Comparison of ENCODE assay signal across 8 mouse cellular contexts in genomic region chr2:26352291-26352910, GRCm38 (mm10). TPM values are rescaled to one million over a fixed set of nuclear protein-coding genes. Genes with fewer than 3 reads are reported as not detected.
DNase-seq lines count a peak whose midpoint lies in the region; ATAC-seq and TF ChIP-seq lines count a peak whose summit lies in the region.

No protein-coding gene starts in this region.

- H3K27me3 ChIP-seq in heart, embryonic 10.5 days (ENCODE audit: insufficient read depth, poor library complexity, severe bottlenecking) = peaks cover 3% of the 10 kb centered on the region
- no peaks in the 10 kb centered on the region for H3K27me3 ChIP-seq in forebrain, embryonic 12.5 days
- no peaks in the 10 kb centered on the region for H3K27me3 ChIP-seq in limb, embryonic 13.5 days

- TF ChIP-seq POLR2A in olfactory bulb, adult 2 months (IDR thresholded peaks at IDR 0.05; ENCODE audit: insufficient read depth, low read depth, low read length) = no peak

- 4% methylated on average over 36 of the region's 36 CpGs for WGBS in heart, embryonic 10.5 days
- 3% methylated on average over 36 of the region's 36 CpGs for WGBS in forebrain, embryonic 12.5 days
- WGBS in limb, embryonic 13.5 days = 1% methylated on average over 36 of the region's 36 CpGs
- WGBS in olfactory bulb, adult 2 months = 1% methylated on average over 36 of the region's 36 CpGs

- DNase-seq in heart, embryonic 10.5 days (ENCODE audit: low spot score) = no peak
- DNase-seq in heart, adult 8-10 months (ENCODE audit: low spot score) = no peak
- peak; percentile 49 for DNase-seq in urinary bladder, adult 2 months (ENCODE audit: low spot score)
- DNase-seq in urinary bladder, postnatal 10 days (ENCODE audit: low spot score) = no peak
- DNase-seq in kidney, postnatal 10 days = no peak

- peak overlapping the region; percentile 97 for H3K4me2 ChIP-seq in forebrain, embryonic 12.5 days
- peak overlapping the region; percentile 97 for H3K4me2 ChIP-seq in limb, embryonic 13.5 days (replicated peaks)

- peaks cover 31% of the 10 kb centered on the region for H3K4me1 ChIP-seq in heart, embryonic 10.5 days
- peaks cover 24% of the 10 kb centered on the region for H3K4me1 ChIP-seq in forebrain, embryonic 12.5 days
- peaks cover 21% of the 10 kb centered on the region for H3K4me1 ChIP-seq in limb, embryonic 13.5 days
- H3K4me1 ChIP-seq in olfactory bulb, adult 2 months (ENCODE audit: control insufficient read depth, insufficient read depth, low read length) = peaks cover 70% of the 10 kb centered on the region

- ATAC-seq in forebrain, embryonic 12.5 days (ENCODE audit: low FRiP score) = peak; percentile 66
- peak; percentile 17; the same call in 1 of the 2 replicates for ATAC-seq in limb, embryonic 13.5 days (ENCODE audit: low FRiP score, low read depth)

- H3K9ac ChIP-seq in forebrain, embryonic 12.5 days = peak overlapping the region; percentile 88
- peak overlapping the region; percentile 87 for H3K9ac ChIP-seq in limb, embryonic 13.5 days

- peak overlapping the region; percentile 86 for H3K4me3 ChIP-seq in heart, embryonic 10.5 days
- H3K4me3 ChIP-seq in forebrain, embryonic 12.5 days (replicated peaks) = peak overlapping the region; percentile 87
- H3K4me3 ChIP-seq in limb, embryonic 13.5 days = peak overlapping the region; percentile 86
- H3K4me3 ChIP-seq in olfactory bulb, adult 2 months (ENCODE audit: insufficient read depth, low read depth, low read length) = peak overlapping the region; percentile 91

- H3K36me3 ChIP-seq in heart, embryonic 10.5 days = peaks cover 31% of the 10 kb centered on the region
- H3K36me3 ChIP-seq in forebrain, embryonic 12.5 days (replicated peaks) = peaks cover 29% of the 10 kb centered on the region
- H3K36me3 ChIP-seq in limb, embryonic 13.5 days = peaks cover 29% of the 10 kb centered on the region

- H3K27ac ChIP-seq in heart, embryonic 10.5 days = peak overlapping the region; percentile 97
- peak overlapping the region; percentile 71 for H3K27ac ChIP-seq in forebrain, embryonic 12.5 days
- H3K27ac ChIP-seq in limb, embryonic 13.5 days = peak overlapping the region; percentile 78
- H3K27ac ChIP-seq in olfactory bulb, adult 2 months (ENCODE audit: insufficient read depth, low read depth, low read length) = peak overlapping the region; percentile 89

- H3K9me3 ChIP-seq in heart, embryonic 10.5 days = no peaks in the 10 kb centered on the region
- no peaks in the 10 kb centered on the region for H3K9me3 ChIP-seq in forebrain, embryonic 12.5 days
- H3K9me3 ChIP-seq in limb, embryonic 13.5 days = no peaks in the 10 kb centered on the region

- TF ChIP-seq CTCF in olfactory bulb, adult 2 months (IDR thresholded peaks at IDR 0.05; ENCODE audit: insufficient read depth, low read depth, low read length) = no peak; the same call in 1 of the 2 replicates

RNA-seq across cellular contexts. Expression of gene Dnlz, which starts 0.5 kb away (rescaled TPM):
- polyA plus RNA-seq in heart, embryonic 10.5 days (2016; fragmentation: Nextera tagmentation; extraction: Ambion mirVana) = 32.7 and 34.7 TPM in 2 replicates
- total RNA-seq in heart, adult 8-10 months (2022) = 10 to 100 TPM; 22.4 to 26.2 (median 25.4) TPM
- 18.0 and 18.9 TPM in 2 replicates for polyA plus RNA-seq in urinary bladder, adult 2 months (2012; rRNA removed)
- polyA plus RNA-seq in forebrain, embryonic 12.5 days (2016; fragmentation: Nextera tagmentation; extraction: Ambion mirVana) = 34.5 and 36.3 TPM in 2 replicates
- polyA plus RNA-seq in limb, embryonic 13.5 days (2015; fragmentation: Nextera tagmentation; extraction: Ambion mirVana) = 28.8 and 29.0 TPM in 2 replicates
- not detected in 2 replicates for polyA plus RNA-seq in olfactory bulb, adult 2 months (2012; ENCODE audit: insufficient read depth, insufficient read length, low replicate concordance, missing spikeins)

RNA-seq across cellular contexts. Expression of gene Card9, which starts 8.3 kb away (rescaled TPM):
- polyA plus RNA-seq in heart, embryonic 10.5 days (2016; fragmentation: Nextera tagmentation; extraction: Ambion mirVana) = 0.31 and 0.62 TPM in 2 replicates
- total RNA-seq in heart, adult 8-10 months (2022) = 1 to 10 TPM in 3 of 4 experiments, under 1 TPM in 1; 0.54 to 2.2 (median 1.7) TPM
- 4.9 TPM in 2 replicates for polyA plus RNA-seq in urinary bladder, adult 2 months (2012; rRNA removed)
- 1.3 TPM in 2 replicates for polyA plus RNA-seq in forebrain, embryonic 12.5 days (2016; fragmentation: Nextera tagmentation; extraction: Ambion mirVana)
- polyA plus RNA-seq in limb, embryonic 13.5 days (2015; fragmentation: Nextera tagmentation; extraction: Ambion mirVana) = 0.67 and 1.5 TPM in 2 replicates
- polyA plus RNA-seq in olfactory bulb, adult 2 months (2012; ENCODE audit: insufficient read depth, insufficient read length, low replicate concordance, missing spikeins) = not detected in 2 replicates

RNA-seq across cellular contexts. Expression of gene Snapc4, which starts 28.1 kb away (rescaled TPM):
- polyA plus RNA-seq in heart, embryonic 10.5 days (2016; fragmentation: Nextera tagmentation; extraction: Ambion mirVana) = 27.1 and 31.7 TPM in 2 replicates
- 10 to 100 TPM in 2 of 4 experiments, 1 to 10 TPM in 2; 6.4 to 13.1 (median 8.6) TPM for total RNA-seq in heart, adult 8-10 months (2022)
- 30.7 and 32.0 TPM in 2 replicates for polyA plus RNA-seq in urinary bladder, adult 2 months (2012; rRNA removed)
- 34.3 and 38.9 TPM in 2 replicates for polyA plus RNA-seq in forebrain, embryonic 12.5 days (2016; fragmentation: Nextera tagmentation; extraction: Ambion mirVana)
- polyA plus RNA-seq in limb, embryonic 13.5 days (2015; fragmentation: Nextera tagmentation; extraction: Ambion mirVana) = 29.3 and 36.1 TPM in 2 replicates
- polyA plus RNA-seq in olfactory bulb, adult 2 months (2012; ENCODE audit: insufficient read depth, insufficient read length, low replicate concordance, missing spikeins) = not detected in 2 replicates

RNA-seq across cellular contexts. Expression of gene Entr1, which starts 36.7 kb away (rescaled TPM):
- polyA plus RNA-seq in heart, embryonic 10.5 days (2016; fragmentation: Nextera tagmentation; extraction: Ambion mirVana) = 94.7 and 113 TPM in 2 replicates
- total RNA-seq in heart, adult 8-10 months (2022) = 10 to 100 TPM; 38.1 to 49.7 (median 44.6) TPM
- 115 and 140 TPM in 2 replicates for polyA plus RNA-seq in urinary bladder, adult 2 months (2012; rRNA removed)
- polyA plus RNA-seq in forebrain, embryonic 12.5 days (2016; fragmentation: Nextera tagmentation; extraction: Ambion mirVana) = 167 and 173 TPM in 2 replicates
- 141 and 146 TPM in 2 replicates for polyA plus RNA-seq in limb, embryonic 13.5 days (2015; fragmentation: Nextera tagmentation; extraction: Ambion mirVana)
- not detected in 2 replicates for polyA plus RNA-seq in olfactory bulb, adult 2 months (2012; ENCODE audit: insufficient read depth, insufficient read length, low replicate concordance, missing spikeins)

RNA-seq across cellular contexts. Expression of gene Pmpca, which starts 36.7 kb away (rescaled TPM):
- 153 and 171 TPM in 2 replicates for polyA plus RNA-seq in heart, embryonic 10.5 days (2016; fragmentation: Nextera tagmentation; extraction: Ambion mirVana)
- total RNA-seq in heart, adult 8-10 months (2022) = 100 to 1,000 TPM; 137 to 173 (median 153) TPM
- 57.3 and 69.9 TPM in 2 replicates for polyA plus RNA-seq in urinary bladder, adult 2 months (2012; rRNA removed)
- 120 and 123 TPM in 2 replicates for polyA plus RNA-seq in forebrain, embryonic 12.5 days (2016; fragmentation: Nextera tagmentation; extraction: Ambion mirVana)
- polyA plus RNA-seq in limb, embryonic 13.5 days (2015; fragmentation: Nextera tagmentation; extraction: Ambion mirVana) = 97.3 and 101 TPM in 2 replicates
- 415 TPM in 1 of 2 replicates, not detected in the other for polyA plus RNA-seq in olfactory bulb, adult 2 months (2012; ENCODE audit: insufficient read depth, insufficient read length, low replicate concordance, missing spikeins)

Comparison
In these comparisons a context has a peak if more than half of its experiments do, and no peak if none do; other contexts are left out.
1. RNA of gene Dnlz, which starts 0.5 kb away (polyA plus RNA-seq): 34.5 to 36.3 TPM in forebrain, embryonic 12.5 days, 32.7 to 34.7 TPM in heart, embryonic 10.5 days, 28.8 to 29.0 TPM in limb, embryonic 13.5 days and 18.0 to 18.9 TPM in urinary bladder, adult 2 months; not detected in olfactory bulb, adult 2 months; every median in the first group is over 10 times any median in the second.
2. RNA of gene Snapc4, which starts 28.1 kb away (polyA plus RNA-seq): 34.3 to 38.9 TPM in forebrain, embryonic 12.5 days, 29.3 to 36.1 TPM in limb, embryonic 13.5 days, 27.1 to 31.7 TPM in heart, embryonic 10.5 days and 30.7 to 32.0 TPM in urinary bladder, adult 2 months; not detected in olfactory bulb, adult 2 months; every median in the first group is over 10 times any median in the second.
3. Peak in every context shown above with its lines, with median percentiles within 50 percentile points of each other: H3K27ac ChIP-seq and H3K4me3 ChIP-seq.